Mouse (Mus musculus) cortical plate, adult 2 months (tissue): ENCODE measurements at regions not wholly inside any gene's neighbourhood (a gene's known extent, or its start where the extent isn't known, plus 50 kb on each side); places are given as distances from the start of the nearest gene placed in this dataset.

Experiments
- H3K27ac ChIP-seq: fragments of 200-500 bp; 2 replicates; pipeline ENCODE4 v1.5.1; 2012; ENCODE audit warnings: low read length, control low read depth, inconsistent platforms; ENCODE audit not compliant: insufficient read depth
- H3K4me1 ChIP-seq: fragments of 200-500 bp; 2 replicates; pipeline ENCODE4 v1.6.1; 2011; ENCODE audit warnings: low read length; ENCODE audit not compliant: control insufficient read depth, insufficient read depth
- H3K4me3 ChIP-seq: fragments of 200-500 bp; 2 replicates; pipeline ENCODE4 v1.5.1; 2011; ENCODE audit warnings: mild to moderate bottlenecking, low read length, control low read depth; ENCODE audit not compliant: insufficient read depth
- CTCF ChIP-seq: fragments of 200-500 bp; IDR thresholded peaks from 2 replicates; pipeline ENCODE4 v1.5.1; 2011; ENCODE audit warnings: mild to moderate bottlenecking, control low read depth, low read length; ENCODE audit not compliant: insufficient read depth; ENCODE audit errors: extremely low read depth
- POLR2A ChIP-seq: fragments of 200-500 bp; IDR thresholded peaks from 2 replicates; pipeline ENCODE4 v1.6.1; 2011; ENCODE audit warnings: mild to moderate bottlenecking, low read length, control low read depth; ENCODE audit not compliant: insufficient read depth; ENCODE audit errors: extremely low read depth

GRCm38 (mm10) chr2:92695869-92696268 is 96.4 kb downstream of the Chst1 start:
- Histone ChIP-seq H3K27ac (0 out of 2 replicates have a peak overlapping the region, but pooled peaks have one; percentile 19), H3K4me3 (no peak overlapping the region), H3K4me1 (peaks cover 18% of the 10 kb centered on the region)
- no peak for TF ChIP-seq CTCF
- no peak for TF ChIP-seq POLR2A

- Histone ChIP-seq H3K4me1 (peaks cover 13% of the 10 kb centered on the region), H3K4me3 (no peak overlapping the region), H3K27ac (0 out of 2 replicates have a peak overlapping the region, but pooled peaks have one; percentile 39)
- TF ChIP-seq CTCF (no peak), POLR2A (no peak)
Measured at GRCm38 (mm10) chr2:92697721-92698120, 98.2 kb downstream of the Chst1 start.

- no peak overlapping the region for H3K4me3 ChIP-seq
- H3K27ac ChIP-seq = no peak overlapping the region
Measured at GRCm38 (mm10) chr2:92699360-92699759, 99.9 kb downstream of the Chst1 start.

GRCm38 (mm10) chr2:92704035-92704434 is 104.5 kb downstream of the Chst1 start:
- no peak overlapping the region for H3K27ac ChIP-seq
- H3K4me1 ChIP-seq = no peaks in the 10 kb centered on the region
- no peak overlapping the region for H3K4me3 ChIP-seq
- TF ChIP-seq POLR2A (no peak), CTCF (no peak)

More at GRCm38 (mm10) chr2:92699360-92699759, 99.9 kb downstream of the Chst1 start:
- TF ChIP-seq POLR2A (no peak), CTCF (no peak)
- H3K4me1 ChIP-seq = peaks cover 6% of the 10 kb centered on the region

DNA sequence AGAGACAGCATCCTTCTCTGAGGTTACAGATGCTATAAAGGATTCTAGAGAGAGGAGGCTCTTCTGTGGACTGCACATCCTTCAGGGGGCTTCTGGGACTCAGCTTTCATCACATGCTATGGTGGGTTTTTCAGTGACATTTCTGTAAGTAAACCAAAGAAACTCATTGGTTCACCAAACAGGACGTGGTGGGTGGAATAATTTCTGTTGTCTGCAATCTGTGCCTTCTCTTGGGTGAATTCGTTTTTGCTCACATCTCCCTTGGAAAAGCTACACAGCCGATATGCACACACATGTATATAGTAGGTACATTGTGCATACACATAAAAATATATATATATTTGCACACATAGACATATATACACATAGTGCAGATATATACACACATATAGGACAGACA is 110.2 kb downstream of the Chst1 start:
- TF ChIP-seq POLR2A = no peak
- TF ChIP-seq CTCF = no peak
- no peak overlapping the region for H3K27ac ChIP-seq
- H3K4me3 ChIP-seq = no peak overlapping the region
- H3K4me1 ChIP-seq = peaks cover 7% of the 10 kb centered on the region

DNA sequence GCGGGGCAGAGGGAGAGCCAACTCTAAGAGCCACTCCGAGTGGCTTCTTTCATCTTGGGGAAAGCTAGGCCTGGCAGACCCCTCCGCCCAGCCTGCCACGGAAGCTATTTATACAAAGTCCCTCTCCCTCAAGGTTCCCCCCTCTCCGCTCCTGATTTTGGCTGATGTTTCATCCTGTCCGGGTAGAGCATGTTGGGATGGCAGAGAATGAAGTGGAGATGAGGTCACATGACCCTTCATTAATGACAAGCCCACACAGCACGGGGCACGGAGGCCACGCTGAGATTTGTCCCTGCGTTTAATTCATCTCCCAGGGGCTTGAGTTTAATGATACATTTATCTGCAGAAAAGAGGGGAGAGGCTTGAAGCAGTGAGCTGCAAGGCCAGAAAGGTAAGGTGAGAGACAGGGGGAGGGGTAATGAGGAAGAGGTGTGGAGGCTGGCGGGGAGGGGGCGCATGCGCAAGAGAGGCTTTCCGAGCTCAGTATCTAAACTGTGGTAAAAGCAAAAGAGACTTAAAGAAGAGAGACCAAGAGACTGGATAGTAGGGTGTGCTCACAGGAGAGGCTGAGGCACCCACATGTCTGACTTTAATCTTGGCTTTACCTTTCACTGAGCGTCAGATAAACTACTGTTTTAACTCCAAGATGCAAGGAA is 111.7 kb downstream of the Chst1 start:
- H3K4me3 ChIP-seq = no peak overlapping the region
- TF ChIP-seq CTCF = no peak
- TF ChIP-seq POLR2A = no peak
- H3K27ac ChIP-seq = no peak overlapping the region
- peaks cover 7% of the 10 kb centered on the region for H3K4me1 ChIP-seq

GRCm38 (mm10) chr2:92712266-92713144 is 113.0 kb downstream of the Chst1 start:
- Histone ChIP-seq H3K4me1 (peaks cover 7% of the 10 kb centered on the region), H3K4me3 (no peak overlapping the region), H3K27ac (no peak overlapping the region)
- TF ChIP-seq CTCF (no peak), POLR2A (no peak)

GRCm38 (mm10) chr2:92717706-92718105 is 118.2 kb downstream of the Chst1 start:
- H3K4me1 ChIP-seq = peaks cover 2% of the 10 kb centered on the region
- no peak overlapping the region for H3K27ac ChIP-seq
- no peak for TF ChIP-seq POLR2A
- TF ChIP-seq CTCF = no peak
- H3K4me3 ChIP-seq = no peak overlapping the region

DNA sequence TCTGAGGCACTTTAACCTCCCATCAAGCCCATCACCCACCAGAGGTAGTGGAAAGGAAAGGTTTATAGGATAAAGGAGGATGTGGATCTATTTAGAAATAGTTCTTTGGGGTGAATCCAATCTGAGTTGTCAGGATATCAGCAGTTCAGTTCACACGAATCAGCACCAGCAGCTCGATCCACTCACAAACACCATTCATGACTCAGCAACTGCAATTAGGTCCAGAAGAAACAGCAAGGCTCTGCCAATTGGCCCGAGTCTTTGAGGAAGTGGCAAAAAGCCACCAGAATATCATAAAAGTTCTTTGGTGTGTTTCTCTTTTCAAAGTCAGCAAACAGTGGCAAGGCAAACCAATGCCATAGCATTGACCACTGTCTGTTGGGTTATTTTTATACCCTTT is 122.4 kb downstream of the Chst1 start:
- no peak for TF ChIP-seq CTCF
- TF ChIP-seq POLR2A = no peak
- Histone ChIP-seq H3K4me1 (no peaks in the 10 kb centered on the region), H3K27ac (no peak overlapping the region), H3K4me3 (no peak overlapping the region)
